Mouse (Mus musculus): Measurements from ENCODE around the gene Asap2. TPM values are rescaled to one million over a fixed set of nuclear protein-coding genes. Genes with fewer than 3 reads are reported as not detected.

The Asap2 gene
- polyA plus RNA-seq, 1 experiment from 2014 or later = 7.6 TPM

- Histone ChIP-seq H3K9ac (no peak overlapping the region), H3K27me3 (replicated peaks) (no peaks in the 10 kb centered on the region), H3K9me3 (no peaks in the 10 kb centered on the region), H3K4me1 (no peaks in the 10 kb centered on the region), H3K27ac (no peak overlapping the region), H3K4me2 (no peak overlapping the region), H3K4me3 (replicated peaks) (no peak overlapping the region), H3K36me3 (peaks cover 8% of the 10 kb centered on the region)
- no peak for ATAC-seq (ENCODE audit: insufficient read depth, low FRiP score, low read depth)
- WGBS = 83% methylated on average over 7 of the region's 7 CpGs
Observed at GRCm38 (mm10) chr12:21173847-21174412, 183.7 kb downstream of the Asap2 start.

DNA sequence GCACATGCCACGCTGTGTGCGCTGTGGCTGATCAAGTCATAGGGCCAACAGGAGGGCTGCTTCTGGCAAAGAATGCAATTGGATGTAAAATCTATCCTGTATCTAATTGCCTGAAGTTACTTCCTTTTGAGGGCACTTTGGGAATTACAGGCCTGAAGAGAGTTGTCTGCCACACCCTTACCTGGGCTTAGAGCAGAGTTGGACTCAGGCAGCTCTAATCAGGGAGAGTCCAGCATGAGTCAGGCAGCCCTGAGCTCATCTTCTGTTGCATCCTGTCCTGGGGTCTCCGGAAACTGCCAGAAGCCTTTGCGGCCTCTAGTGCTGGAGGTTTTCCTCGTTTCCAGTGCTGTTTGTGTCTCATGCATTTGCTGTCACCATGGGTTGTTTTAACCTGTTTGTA is 186.1 kb downstream of the Asap2 start:
- H3K36me3 ChIP-seq = no peaks in the 10 kb centered on the region; the same call in 1 of the 2 replicates
- 87% methylated on average over 5 of the region's 5 CpGs for WGBS
- H3K4me3 ChIP-seq (replicated peaks) = no peak overlapping the region
- H3K9me3 ChIP-seq = no peaks in the 10 kb centered on the region
- H3K27me3 ChIP-seq (replicated peaks) = no peaks in the 10 kb centered on the region
- ATAC-seq (ENCODE audit: insufficient read depth, low FRiP score, low read depth) = no peak
- no peak overlapping the region for H3K9ac ChIP-seq
- no peak overlapping the region for H3K27ac ChIP-seq
- no peak overlapping the region for H3K4me2 ChIP-seq
- H3K4me1 ChIP-seq = no peaks in the 10 kb centered on the region

DNA sequence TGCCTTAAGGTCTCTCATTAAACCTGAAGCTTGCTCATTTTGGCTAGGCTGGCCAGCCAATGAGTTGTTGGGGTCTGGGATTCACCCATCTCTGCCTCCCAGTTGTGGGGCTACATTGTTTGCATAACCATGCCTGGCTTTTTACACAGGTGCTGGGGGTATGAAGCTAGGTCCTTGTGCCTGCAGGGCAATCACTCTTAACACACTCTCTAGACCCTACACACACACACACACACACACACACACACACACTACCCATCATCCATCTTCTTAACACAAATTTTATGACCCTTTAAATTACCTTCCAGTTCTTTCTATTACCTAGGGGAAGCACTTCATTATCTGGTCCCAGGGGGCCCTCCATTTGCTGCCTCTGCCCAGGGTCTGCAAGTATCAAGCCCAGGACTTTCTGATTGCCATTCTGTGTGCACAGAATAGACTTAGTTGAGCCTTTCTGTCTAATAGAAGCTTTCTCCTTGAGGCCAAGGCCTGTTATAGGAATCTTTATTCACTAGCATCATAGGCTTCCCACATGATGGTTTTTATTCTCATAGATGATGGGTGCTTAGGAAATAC is 187.0 kb downstream of the Asap2 start:
- H3K4me2 ChIP-seq = no peak overlapping the region
- no peak overlapping the region for H3K27ac ChIP-seq
- no peaks in the 10 kb centered on the region; the same call in 1 of the 2 replicates for H3K36me3 ChIP-seq
- H3K4me3 ChIP-seq (replicated peaks) = no peak overlapping the region
- H3K9me3 ChIP-seq = no peaks in the 10 kb centered on the region
- ATAC-seq (ENCODE audit: insufficient read depth, low FRiP score, low read depth) = no peak
- H3K9ac ChIP-seq = no peak overlapping the region
- H3K4me1 ChIP-seq = no peaks in the 10 kb centered on the region
- no peaks in the 10 kb centered on the region for H3K27me3 ChIP-seq (replicated peaks)

DNA sequence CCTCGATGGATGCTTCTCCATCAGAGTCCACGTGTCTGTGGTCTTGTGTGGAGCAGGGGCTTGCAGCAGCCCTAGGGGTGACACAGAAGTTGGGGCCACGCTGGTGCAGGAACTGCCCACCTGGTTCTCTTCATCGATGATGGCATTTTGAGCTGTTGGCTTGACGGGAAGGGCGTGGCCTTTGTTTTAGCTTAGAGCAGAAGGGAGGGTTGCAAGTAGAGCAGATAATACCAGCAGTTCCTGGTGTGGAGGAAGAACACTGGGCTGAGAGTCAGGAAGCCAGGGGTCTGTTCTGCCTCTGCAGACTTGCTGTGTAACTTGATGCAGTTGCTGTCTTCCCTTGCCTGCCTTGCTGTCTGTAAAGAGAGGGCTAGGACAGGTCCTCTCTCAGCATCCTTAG is 189.8 kb downstream of the Asap2 start:
- Histone ChIP-seq H3K4me1 (no peaks in the 10 kb centered on the region), H3K4me3 (replicated peaks) (no peak overlapping the region), H3K4me2 (no peak overlapping the region), H3K36me3 (no peaks in the 10 kb centered on the region), H3K9ac (no peak overlapping the region), H3K27ac (no peak overlapping the region), H3K27me3 (replicated peaks) (no peaks in the 10 kb centered on the region), H3K9me3 (no peaks in the 10 kb centered on the region)
- ATAC-seq (ENCODE audit: insufficient read depth, low FRiP score, low read depth) = no peak
- 73% methylated on average over 6 of the region's 6 CpGs for WGBS

- Histone ChIP-seq H3K36me3 (no peaks in the 10 kb centered on the region), H3K9ac (no peak overlapping the region), H3K4me2 (no peak overlapping the region), H3K27ac (no peak overlapping the region), H3K27me3 (replicated peaks) (no peaks in the 10 kb centered on the region), H3K4me3 (replicated peaks) (no peak overlapping the region), H3K9me3 (no peaks in the 10 kb centered on the region), H3K4me1 (no peaks in the 10 kb centered on the region)
- WGBS = 79% methylated on average over 4 of the region's 4 CpGs
- ATAC-seq (ENCODE audit: insufficient read depth, low FRiP score, low read depth) = no peak
Observed at GRCm38 (mm10) chr12:21182786-21183185, 192.5 kb downstream of the Asap2 start.

DNA sequence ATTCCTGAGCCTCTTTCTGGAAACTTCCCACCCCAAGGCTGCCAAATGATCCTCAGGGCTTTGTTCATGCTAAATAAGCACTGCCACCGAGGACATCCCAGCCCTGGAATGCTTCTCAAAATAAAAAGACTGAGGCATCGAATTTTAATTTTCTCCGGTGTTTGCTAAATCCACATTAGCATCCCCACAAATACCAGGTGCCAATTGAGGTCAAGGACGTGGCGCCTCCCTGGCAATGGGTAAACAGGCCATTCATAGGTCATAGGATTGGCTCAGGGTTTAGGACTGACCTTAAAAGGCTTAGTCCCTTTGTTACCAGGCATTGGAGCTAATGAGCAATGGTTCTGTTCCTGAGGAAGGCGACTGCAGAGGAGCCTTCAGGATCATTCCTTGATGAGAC is 193.1 kb downstream of the Asap2 start:
- no peak for ATAC-seq (ENCODE audit: insufficient read depth, low FRiP score, low read depth)
- no peak overlapping the region for H3K27ac ChIP-seq
- 71% methylated on average over 6 of the region's 6 CpGs for WGBS
- no peaks in the 10 kb centered on the region for H3K9me3 ChIP-seq
- no peaks in the 10 kb centered on the region for H3K27me3 ChIP-seq (replicated peaks)
- no peaks in the 10 kb centered on the region for H3K36me3 ChIP-seq
- no peak overlapping the region for H3K4me3 ChIP-seq (replicated peaks)
- no peak overlapping the region for H3K9ac ChIP-seq
- H3K4me1 ChIP-seq = no peaks in the 10 kb centered on the region
- no peak overlapping the region for H3K4me2 ChIP-seq

GRCm38 (mm10) chr12:21186145-21186544 is 195.9 kb downstream of the Asap2 start:
- Histone ChIP-seq H3K27me3 (replicated peaks) (no peaks in the 10 kb centered on the region), H3K27ac (no peak overlapping the region), H3K36me3 (no peaks in the 10 kb centered on the region), H3K4me3 (replicated peaks) (no peak overlapping the region), H3K4me2 (no peak overlapping the region), H3K9me3 (no peaks in the 10 kb centered on the region), H3K9ac (no peak overlapping the region), H3K4me1 (no peaks in the 10 kb centered on the region)
- ATAC-seq (ENCODE audit: insufficient read depth, low FRiP score, low read depth) = no peak
- 100% methylated on average over 1 of the region's 1 CpGs for WGBS

GRCm38 (mm10) chr12:21188880-21189279 is 198.6 kb downstream of the Asap2 start:
- no peak for ATAC-seq (ENCODE audit: insufficient read depth, low FRiP score, low read depth)
- Histone ChIP-seq H3K4me1 (no peaks in the 10 kb centered on the region), H3K36me3 (no peaks in the 10 kb centered on the region), H3K9ac (no peak overlapping the region), H3K27ac (no peak overlapping the region), H3K9me3 (no peaks in the 10 kb centered on the region), H3K27me3 (replicated peaks) (no peaks in the 10 kb centered on the region), H3K4me2 (no peak overlapping the region), H3K4me3 (replicated peaks) (no peak overlapping the region)
- 65% methylated on average over 4 of the region's 4 CpGs for WGBS

- H3K4me2 ChIP-seq = no peak overlapping the region
- H3K9me3 ChIP-seq = no peaks in the 10 kb centered on the region
- no peaks in the 10 kb centered on the region for H3K36me3 ChIP-seq
- H3K27me3 ChIP-seq (replicated peaks) = no peaks in the 10 kb centered on the region
- H3K4me3 ChIP-seq (replicated peaks) = no peak overlapping the region
- H3K9ac ChIP-seq = no peak overlapping the region
- H3K4me1 ChIP-seq = no peaks in the 10 kb centered on the region
- WGBS = 79% methylated on average over 2 of the region's 2 CpGs
- H3K27ac ChIP-seq = no peak overlapping the region
- peak; percentile 10; the same call in 1 of the 2 replicates for ATAC-seq (ENCODE audit: insufficient read depth, low FRiP score, low read depth)
Observed at GRCm38 (mm10) chr12:21191546-21191945, 201.3 kb downstream of the Asap2 start.

- no peak overlapping the region for H3K27ac ChIP-seq
- H3K4me2 ChIP-seq = no peak overlapping the region
- H3K9me3 ChIP-seq = no peaks in the 10 kb centered on the region
- H3K36me3 ChIP-seq = no peaks in the 10 kb centered on the region
- no peak overlapping the region for H3K9ac ChIP-seq
- 0 out of 2 replicates have a peak, but pooled peaks cover 6% of the 10 kb centered on the region for H3K4me1 ChIP-seq
- H3K27me3 ChIP-seq (replicated peaks) = no peaks in the 10 kb centered on the region
- WGBS = 88% methylated on average over 3 of the region's 3 CpGs
- ATAC-seq (ENCODE audit: insufficient read depth, low FRiP score, low read depth) = no peak
- H3K4me3 ChIP-seq (replicated peaks) = no peak overlapping the region
Observed at GRCm38 (mm10) chr12:21195497-21195896, 205.2 kb downstream of the Asap2 start.

- ATAC-seq (ENCODE audit: insufficient read depth, low FRiP score, low read depth) = no peak
- Histone ChIP-seq H3K36me3 (no peaks in the 10 kb centered on the region), H3K4me2 (no peak overlapping the region), H3K9me3 (no peaks in the 10 kb centered on the region), H3K9ac (no peak overlapping the region), H3K27me3 (replicated peaks) (no peaks in the 10 kb centered on the region), H3K4me1 (0 out of 2 replicates have a peak, but pooled peaks cover 6% of the 10 kb centered on the region), H3K4me3 (replicated peaks) (no peak overlapping the region), H3K27ac (no peak overlapping the region)
- WGBS = 73% methylated on average over 4 of the region's 4 CpGs
Observed at GRCm38 (mm10) chr12:21196420-21196819, 206.2 kb downstream of the Asap2 start.

DNA sequence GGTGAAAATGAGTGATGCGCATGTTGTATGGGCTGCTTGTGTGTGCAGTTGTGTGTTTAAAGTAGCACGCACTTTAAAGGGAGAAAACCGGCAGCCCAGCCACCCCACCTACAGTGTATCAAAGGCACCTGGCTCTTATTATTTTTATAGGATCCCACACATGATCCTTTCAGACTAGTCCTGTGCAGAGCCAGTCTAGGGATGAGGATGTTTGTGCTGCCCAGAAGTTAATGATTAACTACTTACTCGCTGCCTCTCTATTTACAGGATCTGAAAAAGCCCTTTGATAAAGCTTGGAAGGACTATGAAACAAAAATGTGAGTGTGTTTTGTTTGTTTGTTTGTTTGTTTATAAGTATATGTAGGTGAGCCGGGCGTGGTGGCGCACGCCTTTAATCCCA is 210.4 kb downstream of the Asap2 start:
- H3K9ac ChIP-seq = no peak overlapping the region
- H3K9me3 ChIP-seq = no peaks in the 10 kb centered on the region
- peaks cover 15% of the 10 kb centered on the region for H3K4me1 ChIP-seq
- no peaks in the 10 kb centered on the region for H3K36me3 ChIP-seq
- WGBS = 84% methylated on average over 8 of the region's 8 CpGs
- no peak overlapping the region for H3K27ac ChIP-seq
- ATAC-seq (ENCODE audit: insufficient read depth, low FRiP score, low read depth) = no peak
- H3K27me3 ChIP-seq (replicated peaks) = no peaks in the 10 kb centered on the region
- H3K4me2 ChIP-seq = no peak overlapping the region
- H3K4me3 ChIP-seq (replicated peaks) = no peak overlapping the region
